Mouse (Mus musculus) olfactory bulb, adult 2 months (tissue): ENCODE data around the gene Pdk4.

ENCODE experiments used
- CTCF ChIP-seq: fragments of 200-500 bp; IDR thresholded peaks from 2 replicates; pipeline ENCODE4 v1.5.1; 2012; ENCODE audit warnings: low read depth, mild to moderate bottlenecking, low read length, moderate library complexity; ENCODE audit not compliant: insufficient read depth
- POLR2A ChIP-seq: fragments of 200-500 bp; IDR thresholded peaks from 2 replicates; pipeline ENCODE4 v1.6.1; 2012; ENCODE audit warnings: mild to moderate bottlenecking, low read depth, low read length, moderate library complexity; ENCODE audit not compliant: insufficient read depth

GRCm38 (mm10) chr6:5455836-5456235, 40.3 kb downstream of the Pdk4 start:
- TF ChIP-seq CTCF: no peak
- no peak for TF ChIP-seq POLR2A
